Mouse (Mus musculus) erythroblast, embryonic 14.5 days (primary cell): ENCODE results near the gene Chchd1.

Experiments
- GATA1 ChIP-seq: IDR thresholded peaks from 2 replicates; pipeline ENCODE4 v1.6.1; 2012; ENCODE audit warnings: low read length, inconsistent platforms, mixed read lengths
- TAL1 ChIP-seq: IDR thresholded peaks from 3 replicates; pipeline ENCODE4 v1.6.1; 2012; ENCODE audit warnings: low read length, inconsistent platforms, mixed read lengths

DNA sequence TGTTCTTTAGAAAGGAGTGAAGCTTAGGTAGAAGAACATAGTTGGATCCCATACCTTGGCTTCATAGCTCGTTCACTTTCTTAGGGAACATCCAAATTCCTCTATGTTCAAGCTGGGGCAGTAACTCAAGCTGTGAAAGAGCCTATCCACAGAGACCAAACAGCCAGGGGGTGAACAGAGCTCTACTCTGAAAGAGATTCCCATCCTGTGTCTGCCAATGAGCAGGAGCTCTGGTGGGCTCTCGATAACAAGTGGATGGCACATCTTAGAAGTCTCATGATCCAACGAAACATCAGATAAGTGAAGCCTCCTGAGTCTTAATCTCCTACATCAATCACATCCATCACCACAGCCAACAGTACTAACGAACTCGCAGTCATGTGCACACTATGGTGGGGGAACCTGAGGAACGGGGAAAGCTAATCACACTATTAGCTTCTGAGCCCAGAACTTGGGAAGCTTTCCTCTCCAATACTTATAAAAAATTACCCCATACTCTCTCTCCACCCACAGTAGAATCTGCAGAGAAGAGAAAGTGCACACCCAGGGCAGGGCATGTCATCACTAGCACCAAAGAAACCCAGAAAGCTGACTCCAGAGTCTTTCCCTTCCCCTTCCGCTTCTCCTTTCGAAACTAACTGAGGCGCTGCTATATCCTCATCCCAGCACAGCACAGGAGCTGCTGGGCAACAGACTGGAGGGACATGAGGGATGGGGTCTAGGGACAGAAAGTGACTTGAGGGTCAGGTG lies 28.2 kb downstream of the Chchd1 start:
- TF ChIP-seq GATA1 (no peak), TAL1 (no peak)
